Mouse (Mus musculus): ENCODE measurements at regions not wholly inside any gene's neighbourhood (a gene's known extent, or its start where the extent isn't known, plus 50 kb on each side); places are given as distances from the start of the nearest gene placed in this dataset.

GRCm38 (mm10) chrX:47726285-47726684 is 166.5 kb downstream of the Smarca1 start:
- H3K36me3 ChIP-seq (replicated peaks; ENCODE audit: control insufficient read depth, insufficient read depth) = no peaks in the 10 kb centered on the region
- H3K4me3 ChIP-seq (replicated peaks; ENCODE audit: low read length) = no peak overlapping the region
- H3K27me3 ChIP-seq (ENCODE audit: control insufficient read depth, insufficient read depth, low read length) = no peaks in the 10 kb centered on the region
- H3K4me2 ChIP-seq (replicated peaks) = no peak overlapping the region
- H3K4me1 ChIP-seq (replicated peaks; ENCODE audit: control insufficient read depth, insufficient read depth, low read length) = no peaks in the 10 kb centered on the region
- DNase-seq (ENCODE audit: low spot score) (no peak), ATAC-seq (ENCODE audit: low FRiP score) (no peak)
- H3K27ac ChIP-seq = no peak overlapping the region
- no peaks in the 10 kb centered on the region for H3K9me3 ChIP-seq (ENCODE audit: control insufficient read depth, low read length)
- WGBS = 89% methylated on average over 2 of the region's 2 CpGs
- no peak overlapping the region for H3K9ac ChIP-seq

- no peak overlapping the region for H3K4me2 ChIP-seq (replicated peaks)
- no peaks in the 10 kb centered on the region for H3K4me1 ChIP-seq (replicated peaks; ENCODE audit: control insufficient read depth, insufficient read depth, low read length)
- no peaks in the 10 kb centered on the region for H3K36me3 ChIP-seq (replicated peaks; ENCODE audit: control insufficient read depth, insufficient read depth)
- H3K9me3 ChIP-seq (ENCODE audit: control insufficient read depth, low read length) = no peaks in the 10 kb centered on the region
- no peak overlapping the region for H3K9ac ChIP-seq
- ATAC-seq (ENCODE audit: low FRiP score) (no peak), DNase-seq (ENCODE audit: low spot score) (no peak)
- H3K27me3 ChIP-seq (ENCODE audit: control insufficient read depth, insufficient read depth, low read length) = no peaks in the 10 kb centered on the region
- no peak overlapping the region for H3K27ac ChIP-seq
- H3K4me3 ChIP-seq (replicated peaks; ENCODE audit: low read length) = no peak overlapping the region
Observed at GRCm38 (mm10) chrX:47703080-47703479, 189.7 kb downstream of the Smarca1 start.

- no peak for DNase-seq (ENCODE audit: low spot score)
Observed at GRCm38 (mm10) chrX:47668778-47669177, 224.0 kb downstream of the Smarca1 start.

GRCm38 (mm10) chrX:47646523-47646922 is 246.3 kb downstream of the Smarca1 start:
- DNase-seq (ENCODE audit: low spot score) = no peak
- no peaks in the 10 kb centered on the region for H3K36me3 ChIP-seq (replicated peaks; ENCODE audit: control insufficient read depth, insufficient read depth)
- no peak overlapping the region for H3K27ac ChIP-seq
- no peaks in the 10 kb centered on the region for H3K4me1 ChIP-seq (replicated peaks; ENCODE audit: control insufficient read depth, insufficient read depth, low read length)
- WGBS = 55% methylated on average over 2 of the region's 2 CpGs
- no peak for ATAC-seq (ENCODE audit: low FRiP score)
- H3K4me3 ChIP-seq (replicated peaks; ENCODE audit: low read length) = no peak overlapping the region
- no peaks in the 10 kb centered on the region for H3K9me3 ChIP-seq (ENCODE audit: control insufficient read depth, low read length)
- H3K9ac ChIP-seq = no peak overlapping the region
- H3K27me3 ChIP-seq (ENCODE audit: control insufficient read depth, insufficient read depth, low read length) = no peaks in the 10 kb centered on the region
- H3K4me2 ChIP-seq (replicated peaks) = no peak overlapping the region

More at GRCm38 (mm10) chrX:47668778-47669177, 224.0 kb downstream of the Smarca1 start:
- Histone ChIP-seq H3K4me2 (replicated peaks) (no peak overlapping the region), H3K27me3 (ENCODE audit: control insufficient read depth, insufficient read depth, low read length) (no peaks in the 10 kb centered on the region), H3K4me3 (replicated peaks; ENCODE audit: low read length) (no peak overlapping the region), H3K4me1 (replicated peaks; ENCODE audit: control insufficient read depth, insufficient read depth, low read length) (no peaks in the 10 kb centered on the region), H3K36me3 (replicated peaks; ENCODE audit: control insufficient read depth, insufficient read depth) (no peaks in the 10 kb centered on the region), H3K9me3 (ENCODE audit: control insufficient read depth, low read length) (no peaks in the 10 kb centered on the region), H3K9ac (no peak overlapping the region), H3K27ac (no peak overlapping the region)
- ATAC-seq (ENCODE audit: low FRiP score) = no peak

- Histone ChIP-seq H3K27ac (no peak overlapping the region), H3K4me3 (replicated peaks; ENCODE audit: low read length) (no peak overlapping the region), H3K27me3 (ENCODE audit: control insufficient read depth, insufficient read depth, low read length) (no peaks in the 10 kb centered on the region), H3K4me2 (replicated peaks) (no peak overlapping the region), H3K36me3 (replicated peaks; ENCODE audit: control insufficient read depth, insufficient read depth) (no peaks in the 10 kb centered on the region), H3K4me1 (replicated peaks; ENCODE audit: control insufficient read depth, insufficient read depth, low read length) (no peaks in the 10 kb centered on the region), H3K9ac (no peak overlapping the region), H3K9me3 (ENCODE audit: control insufficient read depth, low read length) (no peaks in the 10 kb centered on the region)
- ATAC-seq (ENCODE audit: low FRiP score) = no peak
- WGBS = 45% methylated on average over 2 of the region's 2 CpGs
- no peak for DNase-seq (ENCODE audit: low spot score)
Observed at GRCm38 (mm10) chrX:47641191-47641590, 251.6 kb downstream of the Smarca1 start.

GRCm38 (mm10) chrX:47638831-47639316 is 253.9 kb downstream of the Smarca1 start:
- no peaks in the 10 kb centered on the region for H3K4me1 ChIP-seq (replicated peaks; ENCODE audit: control insufficient read depth, insufficient read depth, low read length)
- WGBS = 78% methylated on average over 1 of the region's 1 CpGs
- DNase-seq (ENCODE audit: low spot score) (no peak), ATAC-seq (ENCODE audit: low FRiP score) (no peak)
- H3K36me3 ChIP-seq (replicated peaks; ENCODE audit: control insufficient read depth, insufficient read depth) = no peaks in the 10 kb centered on the region
- H3K9me3 ChIP-seq (ENCODE audit: control insufficient read depth, low read length) = no peaks in the 10 kb centered on the region
- no peaks in the 10 kb centered on the region for H3K27me3 ChIP-seq (ENCODE audit: control insufficient read depth, insufficient read depth, low read length)
- H3K27ac ChIP-seq = no peak overlapping the region
- no peak overlapping the region for H3K9ac ChIP-seq
- no peak overlapping the region for H3K4me2 ChIP-seq (replicated peaks)
- H3K4me3 ChIP-seq (replicated peaks; ENCODE audit: low read length) = no peak overlapping the region

- Histone ChIP-seq H3K9ac (no peak overlapping the region), H3K4me2 (replicated peaks) (no peak overlapping the region), H3K4me3 (replicated peaks; ENCODE audit: low read length) (no peak overlapping the region), H3K36me3 (replicated peaks; ENCODE audit: control insufficient read depth, insufficient read depth) (no peaks in the 10 kb centered on the region), H3K9me3 (ENCODE audit: control insufficient read depth, low read length) (no peaks in the 10 kb centered on the region), H3K27me3 (ENCODE audit: control insufficient read depth, insufficient read depth, low read length) (no peaks in the 10 kb centered on the region), H3K4me1 (replicated peaks; ENCODE audit: control insufficient read depth, insufficient read depth, low read length) (no peaks in the 10 kb centered on the region), H3K27ac (no peak overlapping the region)
- ATAC-seq (ENCODE audit: low FRiP score) (no peak), DNase-seq (ENCODE audit: low spot score) (no peak)
- 99% methylated on average over 4 of the region's 4 CpGs for WGBS
Observed at GRCm38 (mm10) chrX:47622881-47623613, 269.7 kb downstream of the Smarca1 start.

- Histone ChIP-seq H3K4me3 (replicated peaks; ENCODE audit: low read length) (no peak overlapping the region), H3K9ac (no peak overlapping the region), H3K27ac (no peak overlapping the region), H3K4me1 (replicated peaks; ENCODE audit: control insufficient read depth, insufficient read depth, low read length) (no peaks in the 10 kb centered on the region), H3K36me3 (replicated peaks; ENCODE audit: control insufficient read depth, insufficient read depth) (no peaks in the 10 kb centered on the region), H3K27me3 (ENCODE audit: control insufficient read depth, insufficient read depth, low read length) (no peaks in the 10 kb centered on the region), H3K9me3 (ENCODE audit: control insufficient read depth, low read length) (no peaks in the 10 kb centered on the region), H3K4me2 (replicated peaks) (no peak overlapping the region)
- ATAC-seq (ENCODE audit: low FRiP score) (peak; percentile 48; the same call in 1 of the 2 replicates), DNase-seq (ENCODE audit: low spot score) (no peak)
- WGBS = 73% methylated on average over 1 of the region's 1 CpGs
Observed at GRCm38 (mm10) chrX:47612364-47612763, 280.4 kb downstream of the Smarca1 start.

Data from hindbrain, embryonic 14.5 days (tissue).